Mouse (Mus musculus): Measurements from ENCODE around the gene Rab12. TPM values are rescaled to one million over a fixed set of nuclear protein-coding genes. Genes with fewer than 3 reads are reported as not detected.
"Not testable (repeated sequence)": the region's sequence is repeated elsewhere in the genome, so short reads cannot be mapped to it uniquely, and the experiment has no call there.

The Rab12 gene
- polyA plus RNA-seq, 1 experiment from 2014 or later: 51.0 TPM

DNA sequence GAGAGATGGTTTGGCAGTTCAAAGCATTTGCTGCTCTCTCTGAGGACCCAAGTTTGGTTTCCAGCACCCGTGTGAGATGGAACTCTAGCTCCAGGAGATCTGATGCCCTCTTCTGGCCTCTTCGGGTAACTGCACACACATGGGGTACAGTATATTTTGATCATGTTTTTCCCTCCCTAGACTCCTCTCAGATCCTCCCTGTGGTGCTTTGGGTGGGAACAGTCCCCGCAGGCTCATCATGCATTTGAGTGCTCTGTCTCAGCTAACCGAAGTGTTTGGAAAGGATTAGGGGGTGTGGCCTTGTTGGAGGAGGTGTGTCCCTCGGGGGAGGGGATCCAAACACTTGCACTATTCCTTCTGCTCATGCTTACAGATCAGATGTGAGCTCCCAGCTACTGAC lies 31.0 kb upstream of the Rab12 start:
- DNase-seq (ENCODE audit: low spot score): no peak
- Histone ChIP-seq H3K4me3 (replicated peaks; ENCODE audit: low read depth, low read length) (no peak overlapping the region), H3K9ac (ENCODE audit: low read depth, low read length) (no peak overlapping the region), H3K4me2 (ENCODE audit: low read length) (no peak overlapping the region), H3K27me3 (ENCODE audit: insufficient read depth, low read length) (no peaks in the 10 kb centered on the region), H3K27ac (no peak overlapping the region), H3K9me3 (replicated peaks; ENCODE audit: low read length) (no peaks in the 10 kb centered on the region), H3K36me3 (ENCODE audit: insufficient read depth, low read length) (no peaks in the 10 kb centered on the region), H3K4me1 (replicated peaks; ENCODE audit: insufficient read depth, low read length) (no peaks in the 10 kb centered on the region)
- no peak; the same call in 1 of the 2 replicates for ATAC-seq (replicated peaks; ENCODE audit: low FRiP score, low read depth)
- WGBS: 92% methylated on average over 5 of the region's 5 CpGs
- no peak for TF ChIP-seq CTCF (IDR thresholded peaks at IDR 0.05; ENCODE audit: low read depth)

DNA sequence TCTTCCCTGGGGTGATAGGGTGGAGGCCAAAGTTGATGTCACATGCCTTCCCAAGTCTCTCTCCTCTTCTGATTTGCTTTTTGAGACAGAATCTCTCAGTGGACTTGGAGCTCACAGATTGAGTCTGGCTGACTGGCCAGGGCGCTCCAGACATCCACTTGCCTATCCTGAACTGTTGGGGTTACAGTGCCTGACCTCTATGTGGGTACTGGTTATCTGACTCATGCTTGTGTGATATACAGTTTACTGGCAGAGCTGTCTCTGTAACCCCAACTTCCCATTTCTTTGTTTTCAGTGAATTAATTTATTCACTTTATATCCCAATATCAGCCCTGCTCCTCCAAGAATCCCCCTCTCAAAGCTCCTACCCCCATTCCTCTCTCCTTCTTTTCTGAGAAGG lies 12.8 kb upstream of the Rab12 start:
- 79% methylated on average over 1 of the region's 1 CpGs for WGBS
- H3K4me3 ChIP-seq (replicated peaks; ENCODE audit: low read depth, low read length): no peak overlapping the region
- no peaks in the 10 kb centered on the region for H3K27me3 ChIP-seq (ENCODE audit: insufficient read depth, low read length)
- no peaks in the 10 kb centered on the region for H3K36me3 ChIP-seq (ENCODE audit: insufficient read depth, low read length)
- H3K9me3 ChIP-seq (replicated peaks; ENCODE audit: low read length): no peaks in the 10 kb centered on the region
- TF ChIP-seq CTCF (IDR thresholded peaks at IDR 0.05; ENCODE audit: low read depth): no peak
- H3K4me2 ChIP-seq (ENCODE audit: low read length): no peak overlapping the region
- no peak for ATAC-seq (replicated peaks; ENCODE audit: low FRiP score, low read depth)
- H3K4me1 ChIP-seq (replicated peaks; ENCODE audit: insufficient read depth, low read length): no peaks in the 10 kb centered on the region
- no peak overlapping the region for H3K27ac ChIP-seq
- H3K9ac ChIP-seq (ENCODE audit: low read depth, low read length): no peak overlapping the region
- no peak for DNase-seq (ENCODE audit: low spot score)

DNA sequence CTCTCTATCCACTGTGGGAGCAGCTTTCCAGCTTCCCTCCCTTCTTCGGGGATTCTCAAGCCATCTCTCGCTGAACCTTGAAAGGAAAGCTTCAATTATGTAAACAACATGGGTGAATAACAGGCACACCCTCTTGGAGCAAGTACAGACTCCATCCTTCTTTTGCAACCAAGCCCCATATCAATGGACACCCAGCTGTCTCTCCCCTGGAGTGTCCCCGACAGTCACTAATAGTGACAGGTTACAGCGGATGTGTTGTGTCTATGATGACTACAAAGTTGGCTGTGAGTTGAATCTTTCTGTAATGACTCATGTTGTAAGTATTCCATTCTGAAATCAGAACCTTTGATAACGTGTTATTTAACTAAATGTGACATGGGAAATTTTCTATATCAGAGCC lies 3.9 kb upstream of the Rab12 start:
- Histone ChIP-seq H3K27me3 (ENCODE audit: insufficient read depth, low read length) (no peaks in the 10 kb centered on the region), H3K4me1 (replicated peaks; ENCODE audit: insufficient read depth, low read length) (peaks cover 4% of the 10 kb centered on the region; the same call in 1 of the 2 replicates), H3K9me3 (replicated peaks; ENCODE audit: low read length) (no peaks in the 10 kb centered on the region), H3K36me3 (ENCODE audit: insufficient read depth, low read length) (no peaks in the 10 kb centered on the region), H3K4me2 (ENCODE audit: low read length) (no peak overlapping the region), H3K9ac (ENCODE audit: low read depth, low read length) (no peak overlapping the region), H3K27ac (no peak overlapping the region), H3K4me3 (replicated peaks; ENCODE audit: low read depth, low read length) (no peak overlapping the region)
- 70% methylated on average over 5 of the region's 5 CpGs for WGBS
- ATAC-seq (replicated peaks; ENCODE audit: low FRiP score, low read depth) (no peak), DNase-seq (ENCODE audit: low spot score) (no peak)
- no peak for TF ChIP-seq CTCF (IDR thresholded peaks at IDR 0.05; ENCODE audit: low read depth)

DNA sequence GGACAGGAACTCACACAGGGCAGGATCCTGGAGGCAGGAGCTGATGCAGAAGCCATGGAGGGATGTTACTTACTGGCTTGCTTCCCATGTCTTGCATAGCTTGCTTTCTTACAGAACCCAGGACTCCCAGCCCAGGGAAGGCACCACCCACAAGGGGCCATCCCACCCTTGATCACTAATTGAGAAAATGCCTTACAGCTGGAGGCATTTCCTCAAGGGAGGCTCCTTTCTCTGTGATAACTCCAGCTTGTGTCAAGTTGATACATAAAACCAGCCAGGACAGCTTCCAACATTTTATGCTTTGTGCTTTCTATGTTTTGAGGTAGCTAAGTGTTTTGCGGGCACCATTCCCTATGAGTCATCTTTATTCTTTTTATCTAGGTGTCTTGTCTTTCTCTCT lies 3.1 kb upstream of the Rab12 start:
- H3K36me3 ChIP-seq (ENCODE audit: insufficient read depth, low read length); H3K27me3 ChIP-seq (ENCODE audit: insufficient read depth, low read length); H3K4me1 ChIP-seq (replicated peaks; ENCODE audit: insufficient read depth, low read length); H3K27ac ChIP-seq; ATAC-seq (replicated peaks; ENCODE audit: low FRiP score, low read depth); H3K9me3 ChIP-seq (replicated peaks; ENCODE audit: low read length); DNase-seq (ENCODE audit: low spot score); H3K4me2 ChIP-seq (ENCODE audit: low read length); H3K9ac ChIP-seq (ENCODE audit: low read depth, low read length); H3K4me3 ChIP-seq (replicated peaks; ENCODE audit: low read depth, low read length): not testable (repeated sequence)
- WGBS: 83% methylated on average over 1 of the region's 1 CpGs

DNA sequence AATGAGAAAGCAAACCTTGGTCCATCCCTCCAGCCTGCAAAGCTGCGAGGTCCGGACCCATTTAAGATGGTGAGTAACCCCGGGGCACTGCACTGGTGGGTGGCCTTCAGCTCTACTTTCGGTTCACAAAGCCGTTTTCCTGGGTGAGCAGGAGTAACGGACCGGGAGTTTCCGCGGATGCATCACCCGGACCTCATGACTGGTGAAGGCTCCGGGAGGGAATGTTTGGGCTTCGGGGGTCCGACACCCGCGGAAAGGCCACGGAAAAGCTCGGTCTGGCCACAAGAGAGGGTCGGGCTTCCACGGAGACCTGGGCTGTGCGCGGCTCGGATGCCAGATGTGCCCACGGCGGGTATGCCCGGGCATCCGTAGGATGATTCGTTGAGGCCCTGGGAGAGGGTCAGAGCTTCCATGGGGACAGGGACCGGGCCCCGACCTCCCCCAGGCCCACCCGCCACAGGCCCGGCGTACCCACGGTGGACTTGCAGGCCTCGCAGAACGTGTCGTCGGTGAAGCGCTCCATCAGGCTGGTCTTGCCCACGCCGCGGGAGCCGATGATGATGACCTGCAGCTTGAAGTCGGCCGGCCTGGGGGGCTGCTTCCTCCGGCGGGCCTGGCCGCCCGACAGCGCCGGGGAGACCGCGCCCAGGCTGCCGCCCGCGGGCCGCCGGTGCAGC lies 514 bp downstream of the Rab12 start:
- H3K9me3 ChIP-seq (replicated peaks; ENCODE audit: low read length): no peaks in the 10 kb centered on the region
- H3K36me3 ChIP-seq (ENCODE audit: insufficient read depth, low read length): no peaks in the 10 kb centered on the region
- peaks cover 9% of the 10 kb centered on the region; the same call in 1 of the 2 replicates for H3K4me1 ChIP-seq (replicated peaks; ENCODE audit: insufficient read depth, low read length)
- ATAC-seq (replicated peaks; ENCODE audit: low FRiP score, low read depth) (peak; percentile 38), DNase-seq (ENCODE audit: low spot score) (peak; percentile 35)
- peak overlapping the region; percentile 67 for H3K27ac ChIP-seq
- peak overlapping the region; percentile 97 for H3K9ac ChIP-seq (ENCODE audit: low read depth, low read length)
- H3K4me3 ChIP-seq (replicated peaks; ENCODE audit: low read depth, low read length): peak overlapping the region; percentile 98
- TF ChIP-seq CTCF (IDR thresholded peaks at IDR 0.05; ENCODE audit: low read depth): no peak
- H3K27me3 ChIP-seq (ENCODE audit: insufficient read depth, low read length): no peaks in the 10 kb centered on the region
- H3K4me2 ChIP-seq (ENCODE audit: low read length): peak overlapping the region; percentile 91
- WGBS: under 1% methylated on average over 55 of the region's 57 CpGs

DNA sequence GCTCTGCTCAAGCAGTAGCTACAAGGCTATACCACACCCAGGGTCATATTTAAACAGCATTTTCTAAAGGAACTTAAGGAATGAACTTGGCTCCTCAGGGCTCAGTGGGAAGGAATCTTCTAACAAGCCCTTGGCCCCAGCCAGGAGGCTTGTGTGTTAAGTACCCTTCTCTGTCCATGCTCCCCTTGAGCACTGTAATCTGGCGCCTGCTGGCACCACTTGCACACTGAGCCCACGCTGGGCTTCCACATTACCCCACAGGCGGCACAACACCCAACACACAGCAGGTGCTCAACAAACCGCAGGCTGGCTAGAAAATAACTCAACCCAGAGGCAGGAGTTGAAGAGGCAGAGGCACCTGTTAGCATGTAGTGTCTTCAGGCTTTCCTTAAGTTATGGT lies 2.6 kb downstream of the Rab12 start:
- peaks cover 9% of the 10 kb centered on the region; the same call in 1 of the 2 replicates for H3K4me1 ChIP-seq (replicated peaks; ENCODE audit: insufficient read depth, low read length)
- ATAC-seq (replicated peaks; ENCODE audit: low FRiP score, low read depth) (no peak), DNase-seq (ENCODE audit: low spot score) (no peak)
- no peaks in the 10 kb centered on the region for H3K36me3 ChIP-seq (ENCODE audit: insufficient read depth, low read length)
- H3K9me3 ChIP-seq (replicated peaks; ENCODE audit: low read length): no peaks in the 10 kb centered on the region
- H3K4me2 ChIP-seq (ENCODE audit: low read length): no peak overlapping the region
- no peak overlapping the region for H3K4me3 ChIP-seq (replicated peaks; ENCODE audit: low read depth, low read length)
- TF ChIP-seq CTCF (IDR thresholded peaks at IDR 0.05; ENCODE audit: low read depth): no peak
- H3K27ac ChIP-seq: no peak overlapping the region
- H3K9ac ChIP-seq (ENCODE audit: low read depth, low read length): no peak overlapping the region
- no peaks in the 10 kb centered on the region for H3K27me3 ChIP-seq (ENCODE audit: insufficient read depth, low read length)
- WGBS: 93% methylated on average over 4 of the region's 4 CpGs

Data from kidney, postnatal 0 days (tissue).